Mouse (Mus musculus): Measurements from ENCODE around the gene Aco2.

Gene Aco2

GRCm38 (mm10) chr15:81872262-81873136 lies at the start of gene Aco2:
Gene Aco2, plus strand, starts transcription at chr15:81872309.
- peak; percentile 98 to 99 for DNase-seq

GRCm38 (mm10) chr15:81822631-81823030 lies 49.5 kb upstream of the Aco2 start:
- DNase-seq = no peak

GRCm38 (mm10) chr15:81824832-81825231 lies 47.3 kb upstream of the Aco2 start:
- no peak for DNase-seq

- no peak for DNase-seq
These were observed 43.5 kb upstream of the Aco2 start for GRCm38 (mm10) chr15:81828426-81829207.

- DNase-seq = no peak
These were observed 42.9 kb upstream of the Aco2 start for GRCm38 (mm10) chr15:81829208-81829580.

GRCm38 (mm10) chr15:81830530-81830929 lies 41.6 kb upstream of the Aco2 start:
- no peak for DNase-seq

GRCm38 (mm10) chr15:81831136-81831825 lies 40.8 kb upstream of the Aco2 start:
- DNase-seq = peak; percentile 95

- DNase-seq = no peak
These were observed 39.9 kb upstream of the Aco2 start for GRCm38 (mm10) chr15:81832219-81832618.

GRCm38 (mm10) chr15:81833481-81833880 lies 38.6 kb upstream of the Aco2 start:
- no peak for DNase-seq

GRCm38 (mm10) chr15:81834171-81834841 lies 37.8 kb upstream of the Aco2 start:
- DNase-seq = no peak

GRCm38 (mm10) chr15:81835007-81835880 lies 36.9 kb upstream of the Aco2 start:
- no peak for DNase-seq

GRCm38 (mm10) chr15:81836124-81836821 lies 35.8 kb upstream of the Aco2 start:
- DNase-seq = peak; percentile 85 to 93

- DNase-seq = no peak
These were observed 34.9 kb upstream of the Aco2 start for GRCm38 (mm10) chr15:81836966-81837920.

GRCm38 (mm10) chr15:81838554-81839235 lies 33.4 kb upstream of the Aco2 start:
- peak; percentile 25 to 48 for DNase-seq

GRCm38 (mm10) chr15:81839634-81840033 lies 32.5 kb upstream of the Aco2 start:
- peak; percentile 79 to 90 for DNase-seq

- no peak for DNase-seq
These were observed 31.8 kb upstream of the Aco2 start for GRCm38 (mm10) chr15:81840306-81840705.

GRCm38 (mm10) chr15:81842275-81842674 lies 29.8 kb upstream of the Aco2 start:
- DNase-seq = no peak

GRCm38 (mm10) chr15:81845033-81845625 lies 27.0 kb upstream of the Aco2 start:
- no peak for DNase-seq

- peak; percentile 47 to 56 for DNase-seq
These were observed 26.4 kb upstream of the Aco2 start for GRCm38 (mm10) chr15:81845724-81846123.

Data from lung, postnatal 4 days (tissue).